Mouse (Mus musculus): Measurements from ENCODE around the gene Bzw2.

The Bzw2 gene

GRCm38 (mm10) chr12:36135409-36135808 lies 22.5 kb downstream of the Bzw2 start:
- DNase-seq (ENCODE audit: low spot score in 2 of 2): no peak

GRCm38 (mm10) chr12:36134111-36134510 lies 23.8 kb downstream of the Bzw2 start:
- DNase-seq (ENCODE audit: low spot score in 2 of 2): no peak

GRCm38 (mm10) chr12:36133547-36133946 lies 24.3 kb downstream of the Bzw2 start:
- DNase-seq (ENCODE audit: low spot score in 2 of 2): no peak

GRCm38 (mm10) chr12:36132668-36133067 lies 25.2 kb downstream of the Bzw2 start:
- no peak for DNase-seq (ENCODE audit: low spot score in 2 of 2)

GRCm38 (mm10) chr12:36132254-36132653 lies 25.6 kb downstream of the Bzw2 start:
- DNase-seq (ENCODE audit: low spot score in 2 of 2): no peak

GRCm38 (mm10) chr12:36129826-36130225 lies 28.1 kb downstream of the Bzw2 start:
- DNase-seq (ENCODE audit: low spot score in 2 of 2): no peak

- no peak for DNase-seq (ENCODE audit: low spot score in 2 of 2)
Observed at GRCm38 (mm10) chr12:36126049-36126448, 31.8 kb downstream of the Bzw2 start.

GRCm38 (mm10) chr12:36119244-36119643 lies 38.6 kb downstream of the Bzw2 start:
- DNase-seq (ENCODE audit: low spot score in 2 of 2): no peak

- no peak for DNase-seq (ENCODE audit: low spot score in 2 of 2)
Observed at GRCm38 (mm10) chr12:36117161-36117560, 40.7 kb downstream of the Bzw2 start.

- no peak for DNase-seq (ENCODE audit: low spot score in 2 of 2)
Observed at GRCm38 (mm10) chr12:36112081-36112480, 45.8 kb downstream of the Bzw2 start.

GRCm38 (mm10) chr12:36111110-36111509 lies 46.8 kb downstream of the Bzw2 start:
- DNase-seq (ENCODE audit: low spot score in 2 of 2): no peak

- no peak for DNase-seq (ENCODE audit: low spot score in 2 of 2)
Observed at GRCm38 (mm10) chr12:36110457-36110856, 47.4 kb downstream of the Bzw2 start.

- DNase-seq (ENCODE audit: low spot score in 2 of 2): no peak
Observed at GRCm38 (mm10) chr12:36108442-36108841, 49.4 kb downstream of the Bzw2 start.

GRCm38 (mm10) chr12:36103592-36103910 lies 54.3 kb downstream of the Bzw2 start:
- DNase-seq (ENCODE audit: low spot score in 2 of 2): no peak

GRCm38 (mm10) chr12:36102733-36103591 lies 54.9 kb downstream of the Bzw2 start:
- DNase-seq (ENCODE audit: low spot score in 2 of 2): no peak

- DNase-seq (ENCODE audit: low spot score in 2 of 2): no peak
Observed at GRCm38 (mm10) chr12:36095371-36095880, 62.5 kb downstream of the Bzw2 start.

GRCm38 (mm10) chr12:36093081-36093670 lies 64.7 kb downstream of the Bzw2 start:
- DNase-seq (ENCODE audit: low spot score in 2 of 2): no peak

- no peak for DNase-seq (ENCODE audit: low spot score in 2 of 2)
Observed at GRCm38 (mm10) chr12:36091964-36092363, 65.9 kb downstream of the Bzw2 start.

- no peak for DNase-seq (ENCODE audit: low spot score in 2 of 2)
Observed at GRCm38 (mm10) chr12:36089221-36089620, 68.7 kb downstream of the Bzw2 start.

- peak in 1 of 2 experiments; percentile 3 for DNase-seq (ENCODE audit: low spot score in 2 of 2)
Observed at GRCm38 (mm10) chr12:36088804-36089203, 69.1 kb downstream of the Bzw2 start.

GRCm38 (mm10) chr12:36085380-36085779 lies 72.5 kb downstream of the Bzw2 start:
- DNase-seq (ENCODE audit: low spot score in 2 of 2): no peak

GRCm38 (mm10) chr12:36078101-36078899 lies 79.6 kb downstream of the Bzw2 start:
- no peak for DNase-seq (ENCODE audit: low spot score in 2 of 2)
